Mouse (Mus musculus) erythroblast, embryonic 14.5 days (primary cell): ENCODE results near the gene Wiz. TPM values are rescaled to one million over a fixed set of nuclear protein-coding genes. Genes with fewer than 3 reads are reported as not detected.

Source experiments
- H3K27me3 ChIP-seq: 2 replicates; pipeline ENCODE4 v1.6.1; 2012; ENCODE audit warnings: inconsistent platforms; ENCODE audit not compliant: control insufficient read depth
- H3K36me3 ChIP-seq: 2 replicates; pipeline ENCODE4 v1.6.1; 2012; ENCODE audit warnings: mild to moderate bottlenecking, inconsistent platforms; ENCODE audit not compliant: control insufficient read depth
- H3K4me1 ChIP-seq: 2 replicates; pipeline ENCODE4 v1.6.1; 2012; ENCODE audit warnings: inconsistent platforms; ENCODE audit not compliant: control insufficient read depth
- H3K4me3 ChIP-seq: replicated peaks from 2 replicates; pipeline ENCODE3; 2012; ENCODE audit warnings: moderate library complexity, mild to moderate bottlenecking, inconsistent platforms
- H3K9me3 ChIP-seq: 2 replicates; pipeline ENCODE4 v1.6.1; 2012; ENCODE audit warnings: low read length, inconsistent platforms, mixed read lengths; ENCODE audit not compliant: control insufficient read depth
- GATA1 ChIP-seq: IDR thresholded peaks from 2 replicates; pipeline ENCODE4 v1.6.1; 2012; ENCODE audit warnings: low read length, inconsistent platforms, mixed read lengths
- TAL1 ChIP-seq: IDR thresholded peaks from 3 replicates; pipeline ENCODE4 v1.6.1; 2012; ENCODE audit warnings: low read length, inconsistent platforms, mixed read lengths
- polyA plus RNA-seq: library from polyadenylated mRNA; stranded (reverse); fragments of >175 nt; gene quantifications from 2 replicates; pipeline ENCODE4 v1.2.3, GENCODE M21; 2012

Wiz gene
- polyA plus RNA-seq, 1 experiment = 2.2 TPM

DNA sequence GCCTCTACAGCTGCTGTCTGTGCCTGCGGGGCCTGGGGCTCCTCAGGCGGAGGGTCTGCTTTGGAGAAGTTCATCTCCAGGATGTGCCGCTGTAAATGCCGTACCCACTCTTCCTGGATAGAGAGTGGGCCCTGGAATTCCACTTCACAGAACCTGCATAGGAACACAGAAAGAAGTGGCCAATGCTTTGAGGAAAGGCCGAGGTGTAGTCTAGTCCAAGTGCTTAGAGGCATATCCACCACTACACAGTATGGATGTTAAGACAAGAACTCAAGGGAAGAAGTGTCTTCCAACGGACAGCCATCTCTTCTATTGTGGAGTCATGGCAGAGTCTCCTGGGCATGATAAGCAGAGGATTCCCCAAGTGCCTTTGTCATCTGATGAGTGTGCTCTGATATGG lies 34.2 kb downstream of the Wiz start:
- H3K4me3 ChIP-seq = no peak overlapping the region
- peaks cover 67% of the 10 kb centered on the region for H3K36me3 ChIP-seq
- H3K27me3 ChIP-seq = no peaks in the 10 kb centered on the region
- peaks cover 22% of the 10 kb centered on the region for H3K4me1 ChIP-seq
- no peak for TF ChIP-seq TAL1
- no peak for TF ChIP-seq GATA1
- H3K9me3 ChIP-seq = no peaks in the 10 kb centered on the region

DNA sequence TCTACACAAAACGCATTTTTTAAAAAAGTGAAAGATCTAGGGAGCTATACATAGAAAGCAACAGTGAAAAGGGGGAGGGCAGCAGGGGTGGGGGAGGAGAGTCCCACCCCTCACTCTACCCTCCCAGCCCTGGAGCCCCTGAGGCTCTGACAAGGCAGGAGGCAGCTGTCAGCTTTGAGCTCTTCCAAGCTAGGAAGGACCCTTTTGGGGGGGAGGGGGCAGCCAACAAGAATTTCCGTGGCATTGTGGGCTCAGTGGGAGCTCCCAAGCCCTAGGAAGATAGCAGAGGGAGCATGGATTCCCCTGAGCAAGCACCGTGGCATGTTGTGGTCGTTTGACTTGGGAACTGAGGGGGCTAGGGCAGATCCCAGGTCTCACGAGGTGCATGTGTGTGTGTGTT lies 35.0 kb downstream of the Wiz start:
- Histone ChIP-seq H3K4me1 (peaks cover 30% of the 10 kb centered on the region), H3K4me3 (no peak overlapping the region), H3K9me3 (no peaks in the 10 kb centered on the region), H3K27me3 (no peaks in the 10 kb centered on the region), H3K36me3 (peaks cover 58% of the 10 kb centered on the region)
- no peak for TF ChIP-seq GATA1

DNA sequence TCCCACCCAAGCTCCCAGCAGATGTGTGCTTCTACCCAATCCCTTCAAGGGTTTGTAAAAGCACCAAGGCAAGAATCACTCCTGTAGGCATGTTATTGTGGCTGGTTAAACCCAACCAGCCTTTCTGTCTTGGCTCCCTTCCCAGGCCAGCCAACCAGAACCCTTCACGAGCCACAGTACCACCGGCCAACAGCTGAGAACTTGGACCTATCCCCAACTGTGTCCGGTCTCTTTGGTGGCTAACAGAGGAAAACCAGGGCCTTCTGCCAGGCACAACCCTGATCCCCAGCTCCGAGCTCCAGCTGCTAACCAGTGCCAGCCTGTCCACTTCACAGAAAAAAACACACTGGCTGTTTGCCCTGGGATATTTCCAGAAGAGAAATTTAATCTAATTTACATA lies 35.5 kb downstream of the Wiz start:
- no peak for TF ChIP-seq TAL1
- no peak for TF ChIP-seq GATA1
- H3K9me3 ChIP-seq = no peaks in the 10 kb centered on the region
- peaks cover 53% of the 10 kb centered on the region for H3K36me3 ChIP-seq
- H3K4me1 ChIP-seq = peaks cover 34% of the 10 kb centered on the region
- no peaks in the 10 kb centered on the region for H3K27me3 ChIP-seq
- no peak overlapping the region for H3K4me3 ChIP-seq

- Histone ChIP-seq H3K4me1 (peaks cover 48% of the 10 kb centered on the region), H3K4me3 (no peak overlapping the region), H3K27me3 (no peaks in the 10 kb centered on the region), H3K9me3 (no peaks in the 10 kb centered on the region), H3K36me3 (peaks cover 41% of the 10 kb centered on the region)
- TF ChIP-seq TAL1 (no peak), GATA1 (no peak)
Observed at GRCm38 (mm10) chr17:32351726-32352125, 37.5 kb downstream of the Wiz start.

GRCm38 (mm10) chr17:32351269-32351668 lies 38.0 kb downstream of the Wiz start:
- H3K4me3 ChIP-seq = peak overlapping the region; percentile 90
- H3K4me1 ChIP-seq = peaks cover 48% of the 10 kb centered on the region
- H3K36me3 ChIP-seq = peaks cover 36% of the 10 kb centered on the region
- H3K27me3 ChIP-seq = no peaks in the 10 kb centered on the region
- TF ChIP-seq GATA1 = no peak
- TF ChIP-seq TAL1 = no peak
- no peaks in the 10 kb centered on the region for H3K9me3 ChIP-seq

DNA sequence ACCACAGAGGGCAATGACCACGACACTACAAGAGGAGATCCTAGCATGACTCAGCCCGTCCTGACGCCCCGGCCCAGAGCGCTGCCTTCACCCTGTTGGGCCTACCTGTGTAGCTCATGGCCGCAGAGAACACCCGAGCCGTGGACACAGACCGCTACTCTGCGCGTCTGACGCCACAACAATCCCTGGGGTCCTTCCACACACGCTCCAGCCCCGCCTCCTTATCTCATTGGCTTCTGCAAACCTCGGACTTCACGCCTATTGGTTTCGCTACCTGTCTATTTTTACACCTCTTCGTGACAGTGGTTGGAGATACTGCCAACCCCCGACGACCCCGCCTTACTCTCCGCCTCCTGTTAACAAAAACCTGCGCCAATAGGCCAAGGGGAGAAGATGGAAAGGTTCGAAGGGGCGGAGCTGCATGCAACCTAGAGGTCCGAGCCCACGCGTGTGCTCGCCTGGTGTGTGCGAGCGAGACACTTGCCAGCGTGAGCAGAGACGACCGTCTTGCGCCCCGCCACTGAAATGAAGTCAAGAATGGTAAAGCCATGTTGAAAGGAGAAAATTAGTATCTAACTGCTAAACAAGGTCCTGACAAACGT lies 38.8 kb downstream of the Wiz start, which contains the start of gene Akap8l:
TSS of gene Akap8l (minus strand) at position 226 of the 602 bp plus-strand sequence.
- H3K27me3 ChIP-seq = no peaks in the 10 kb centered on the region
- peak within 1 kb of the TSS; percentile 90 for H3K4me3 ChIP-seq
- H3K9me3 ChIP-seq = no peaks in the 10 kb centered on the region
- H3K36me3 ChIP-seq = peaks cover 28% of the 10 kb centered on the region
- H3K4me1 ChIP-seq = peaks cover 48% of the 10 kb centered on the region
- TF ChIP-seq GATA1 (no peak; the same call in 1 of the 2 replicates), TAL1 (no peak)

DNA sequence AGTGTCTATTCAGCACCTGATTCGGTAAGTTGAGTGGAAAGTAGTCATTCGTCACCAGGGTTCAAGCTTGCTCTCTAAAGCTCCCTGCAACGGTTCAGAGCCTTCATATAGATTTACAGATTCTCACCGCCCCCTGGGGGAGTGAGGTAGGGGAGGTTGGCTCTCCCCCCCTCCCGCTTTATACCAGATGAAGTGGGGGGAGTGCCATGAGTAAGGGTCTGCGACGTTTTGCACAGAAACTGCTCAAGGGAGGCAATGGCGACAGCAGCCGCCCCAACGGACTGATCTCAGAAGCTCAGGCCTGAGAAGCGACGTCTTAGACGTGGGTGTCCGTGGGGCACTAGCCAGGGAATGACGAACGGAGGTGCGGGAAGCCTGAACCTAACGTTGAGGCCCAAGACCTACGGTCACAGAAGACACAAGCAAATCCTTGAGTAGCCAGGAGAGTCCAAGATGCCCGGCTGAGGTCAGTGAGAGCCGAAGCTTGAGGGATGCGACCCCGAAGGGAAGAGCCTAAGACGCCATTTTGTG lies 39.3 kb downstream of the Wiz start:
- no peak for TF ChIP-seq TAL1
- TF ChIP-seq GATA1 = no peak
- Histone ChIP-seq H3K27me3 (no peaks in the 10 kb centered on the region), H3K4me3 (peak overlapping the region; percentile 90), H3K36me3 (peaks cover 28% of the 10 kb centered on the region), H3K4me1 (peaks cover 48% of the 10 kb centered on the region), H3K9me3 (no peaks in the 10 kb centered on the region)

DNA sequence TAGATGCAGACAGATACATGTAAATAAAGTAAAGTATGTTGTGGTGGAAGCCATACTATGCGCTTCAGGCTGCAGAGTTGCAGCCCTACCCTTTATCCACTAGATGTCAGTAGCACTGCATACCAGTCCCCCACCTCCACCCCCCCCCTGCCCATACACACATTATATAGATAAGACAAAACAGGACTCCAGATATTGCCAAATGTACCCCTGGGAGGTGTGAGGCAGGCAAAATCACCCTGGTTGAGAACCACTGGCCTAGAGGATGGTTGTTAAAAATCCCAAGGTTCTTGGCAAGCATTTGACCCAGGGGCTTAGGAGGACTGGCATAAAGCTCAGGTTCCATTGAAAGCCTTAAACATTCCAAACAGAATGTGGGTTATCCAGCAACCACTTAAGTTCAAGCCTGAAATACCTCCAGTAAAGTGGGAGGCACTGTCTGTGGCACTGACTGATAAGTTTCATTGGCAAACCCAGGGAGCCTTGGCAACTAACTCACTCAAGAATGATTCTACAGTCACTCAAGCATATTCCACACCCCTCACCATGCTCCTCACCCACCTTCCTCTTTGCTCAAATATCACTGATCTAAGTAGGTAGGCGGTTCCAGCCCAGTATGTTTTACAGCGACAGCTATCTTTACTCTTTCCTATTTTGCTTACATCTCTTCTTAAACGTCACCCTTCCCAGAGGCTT lies 40.1 kb downstream of the Wiz start:
- H3K36me3 ChIP-seq = peaks cover 28% of the 10 kb centered on the region
- H3K4me1 ChIP-seq = peaks cover 48% of the 10 kb centered on the region
- TF ChIP-seq TAL1 (no peak), GATA1 (no peak)
- H3K4me3 ChIP-seq = peak overlapping the region; percentile 90
- no peaks in the 10 kb centered on the region for H3K9me3 ChIP-seq
- no peaks in the 10 kb centered on the region for H3K27me3 ChIP-seq

DNA sequence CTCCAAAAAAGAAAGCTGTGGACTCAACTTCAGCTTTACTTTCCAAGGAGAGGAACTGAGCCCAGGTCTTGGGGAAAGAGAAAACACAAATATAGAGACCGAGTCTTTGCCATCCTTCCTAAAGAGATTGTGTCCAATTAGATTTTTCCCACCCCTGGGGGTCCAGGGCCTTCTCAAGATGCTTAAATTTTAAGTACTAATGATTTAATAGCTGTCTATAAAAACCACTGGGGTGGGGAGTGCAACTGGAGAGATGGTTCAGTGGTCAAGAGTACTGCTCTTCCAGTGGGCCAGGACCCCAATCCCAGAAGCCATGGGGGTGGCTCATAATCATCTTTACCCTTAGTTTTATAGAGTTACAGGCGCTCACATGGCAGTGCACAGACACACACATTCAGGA lies 40.8 kb downstream of the Wiz start:
- peak overlapping the region; percentile 90 for H3K4me3 ChIP-seq
- H3K27me3 ChIP-seq = no peaks in the 10 kb centered on the region
- peaks cover 29% of the 10 kb centered on the region for H3K36me3 ChIP-seq
- no peaks in the 10 kb centered on the region for H3K9me3 ChIP-seq
- peaks cover 48% of the 10 kb centered on the region for H3K4me1 ChIP-seq
- TF ChIP-seq TAL1 (no peak), GATA1 (no peak)
